Mouse (Mus musculus) WW6 (cell line): ENCODE data around the gene Zfhx2.

Experiments used
- DNase-seq: peaks from one replicate; pipeline ENCODE4 v3.0.0-alpha.2; 2013; ENCODE audit warnings: low read depth, low spot score

The Zfhx2 gene

GRCm38 (mm10) chr14:55105836-55106809 is 14.0 kb upstream of the Zfhx2 start, which contains the start of gene Ap1g2:
Gene Ap1g2 (minus strand): TSS chr14:55106593.
- DNase-seq = no peak

DNA sequence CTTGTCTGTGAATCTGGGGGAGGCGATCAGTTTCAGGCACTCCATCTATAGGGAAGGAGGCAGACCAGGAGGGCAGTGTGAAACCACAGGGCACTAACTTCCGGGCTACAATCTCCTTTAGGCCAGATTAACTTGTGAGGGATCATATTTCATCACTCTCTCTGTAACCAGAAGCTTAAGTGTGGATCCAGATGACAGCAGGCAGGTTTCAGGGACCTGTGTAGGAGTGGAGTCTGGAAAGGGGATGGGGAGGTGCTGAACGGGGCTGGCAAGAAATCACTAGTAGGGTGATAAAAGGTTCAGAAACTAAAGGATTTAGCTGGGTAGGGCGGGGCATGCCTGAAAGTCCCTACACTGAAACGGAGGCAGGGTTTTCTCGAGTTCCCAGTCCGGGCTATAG is 13.3 kb upstream of the Zfhx2 start:
- DNase-seq = no peak

- DNase-seq = no peak
Observed at GRCm38 (mm10) chr14:55104365-55104764, 12.2 kb upstream of the Zfhx2 start.

DNA sequence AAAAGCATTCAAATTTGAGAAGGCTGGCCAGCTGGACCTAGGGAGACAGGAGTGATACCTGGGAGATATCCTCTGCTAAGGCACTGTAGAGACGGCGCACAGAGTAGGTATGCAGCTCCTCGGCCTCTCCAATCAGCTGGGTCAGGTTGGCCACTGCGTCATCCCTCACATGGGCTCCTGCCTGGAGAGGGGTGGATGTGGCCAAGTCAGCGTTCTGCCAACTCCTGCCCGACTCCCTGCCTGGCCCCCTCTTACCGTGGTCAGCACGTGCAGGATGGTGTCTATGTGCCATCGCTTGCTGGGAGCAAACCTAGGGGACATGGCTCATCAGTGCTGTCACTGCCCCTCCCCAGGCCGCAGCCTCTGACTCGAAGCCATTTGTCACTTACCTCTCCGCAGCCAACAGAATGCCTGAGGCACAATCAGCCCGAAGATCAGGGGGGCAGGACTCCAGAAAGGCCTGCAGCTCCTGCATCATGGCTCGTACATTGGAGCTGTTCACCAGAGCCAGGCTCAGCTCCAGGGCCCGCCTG is 10.2 kb upstream of the Zfhx2 start:
- no peak for DNase-seq

- DNase-seq = no peak
Observed at GRCm38 (mm10) chr14:55101592-55101991, 9.5 kb upstream of the Zfhx2 start.

DNA sequence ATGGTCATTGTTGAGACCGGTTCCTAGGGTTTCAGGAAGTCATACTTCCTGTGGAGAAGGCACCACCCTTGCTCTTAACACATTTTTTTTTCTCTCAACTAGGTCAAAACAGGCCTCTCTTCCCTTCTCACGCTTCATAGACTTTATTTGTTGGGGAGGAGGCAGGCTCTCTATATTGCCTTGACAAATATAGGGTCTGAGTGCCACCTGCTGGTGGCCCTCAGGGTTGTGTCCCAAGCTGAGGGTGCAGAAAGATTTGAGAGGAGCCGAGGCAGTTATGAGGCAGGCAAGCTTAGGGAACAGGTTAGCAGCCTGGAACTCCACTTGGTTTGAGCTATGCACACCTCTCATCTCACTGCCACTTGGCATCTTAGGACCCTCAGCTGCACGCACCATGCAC is 5.9 kb upstream of the Zfhx2 start:
- no peak for DNase-seq

DNA sequence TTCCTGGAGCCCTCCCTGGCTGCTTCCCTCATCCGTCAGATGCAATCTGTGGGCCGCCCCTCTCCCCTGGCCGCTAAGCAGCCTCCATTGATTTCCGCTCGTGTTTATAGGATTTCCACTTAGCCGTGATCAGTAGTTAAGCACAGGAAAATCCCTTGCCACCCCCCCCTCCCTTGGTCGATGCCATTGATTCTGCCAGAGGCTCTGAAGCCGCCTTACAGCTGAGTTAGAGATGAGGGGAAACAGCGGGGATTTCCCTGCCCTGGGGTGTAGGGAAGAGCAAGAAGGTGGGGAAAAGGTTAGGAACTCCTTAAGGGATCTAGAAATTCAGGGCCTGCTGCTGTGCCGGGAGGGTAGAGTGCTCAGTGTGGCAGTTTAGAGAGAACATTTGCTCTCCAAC is 5.5 kb upstream of the Zfhx2 start:
- no peak for DNase-seq

GRCm38 (mm10) chr14:55096573-55097087 is 4.5 kb upstream of the Zfhx2 start:
- DNase-seq = no peak

DNA sequence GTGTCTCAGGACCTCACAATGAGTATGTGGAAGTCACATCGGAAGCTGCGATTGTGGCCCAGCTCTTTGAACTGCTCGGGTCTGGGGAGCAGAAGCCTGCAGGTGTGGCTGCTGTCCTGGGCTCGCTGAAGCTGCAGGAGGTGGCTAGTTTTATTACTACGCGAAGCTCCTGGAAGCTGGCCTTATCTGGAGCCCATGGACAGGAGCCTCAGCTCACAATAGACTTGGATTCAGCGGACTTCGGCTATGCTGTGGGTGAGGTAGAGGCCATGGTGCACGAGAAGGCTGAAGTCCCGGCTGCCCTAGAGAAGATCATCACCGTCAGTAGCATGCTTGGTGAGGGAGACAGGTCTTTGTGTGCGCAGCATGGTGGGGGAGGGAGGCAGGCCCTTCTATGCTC is 3.5 kb upstream of the Zfhx2 start:
- no peak for DNase-seq

DNA sequence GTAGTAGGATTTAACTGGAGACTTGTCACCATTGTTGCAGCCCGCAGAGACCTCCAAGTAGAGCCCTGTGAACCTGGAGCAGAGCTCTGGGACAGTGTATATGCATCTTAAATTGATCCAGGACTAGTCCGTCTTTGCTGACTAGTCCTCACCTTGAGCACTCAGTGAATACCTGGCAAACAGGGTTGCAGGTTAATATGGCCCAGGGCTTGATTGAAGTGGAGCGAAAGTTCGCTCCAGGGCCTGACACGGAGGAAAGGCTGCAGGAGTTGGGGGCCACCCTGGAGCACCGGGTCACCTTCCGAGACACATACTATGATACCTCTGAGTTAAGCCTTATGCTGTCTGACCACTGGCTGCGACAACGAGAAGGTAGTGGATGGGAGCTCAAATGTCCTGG is 3.1 kb upstream of the Zfhx2 start:
- DNase-seq = no peak

DNA sequence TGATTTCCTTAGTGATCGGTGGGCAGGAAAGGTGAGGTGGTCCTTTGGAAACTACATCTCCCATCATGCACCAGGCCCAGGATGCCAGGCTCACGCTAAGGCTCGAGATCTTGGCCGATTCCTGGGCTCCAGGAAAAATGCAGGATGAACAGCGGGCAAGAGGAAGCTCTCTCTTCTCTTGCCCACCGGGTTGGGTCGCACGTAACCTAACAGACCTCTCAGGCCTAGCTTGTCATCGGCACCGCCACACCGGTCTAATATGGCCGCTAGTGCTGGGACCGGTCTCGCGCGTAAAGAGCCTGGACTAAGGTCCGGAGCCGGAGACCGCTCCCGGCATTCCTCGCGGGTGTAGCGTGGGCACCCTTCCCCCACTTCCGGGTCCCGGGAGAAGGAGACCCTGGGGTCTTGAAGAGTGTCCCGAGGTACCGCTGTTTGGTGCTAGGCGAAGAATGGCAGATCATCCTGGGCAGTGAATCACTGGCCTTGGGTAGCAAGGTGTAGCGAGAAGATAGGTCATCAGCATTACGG is 2.6 kb upstream of the Zfhx2 start, which contains the start of gene Thtpa:
Gene Thtpa (plus strand): TSS at position 81 of the 528 bp plus-strand sequence.
- DNase-seq = no peak

GRCm38 (mm10) chr14:55093927-55094326 is 1.8 kb upstream of the Zfhx2 start:
- DNase-seq = no peak

GRCm38 (mm10) chr14:55091209-55091865 is 787 bp downstream of the Zfhx2 start:
- no peak for DNase-seq

- no peak for DNase-seq
Observed at GRCm38 (mm10) chr14:55089199-55089947, 2.8 kb downstream of the Zfhx2 start.

DNA sequence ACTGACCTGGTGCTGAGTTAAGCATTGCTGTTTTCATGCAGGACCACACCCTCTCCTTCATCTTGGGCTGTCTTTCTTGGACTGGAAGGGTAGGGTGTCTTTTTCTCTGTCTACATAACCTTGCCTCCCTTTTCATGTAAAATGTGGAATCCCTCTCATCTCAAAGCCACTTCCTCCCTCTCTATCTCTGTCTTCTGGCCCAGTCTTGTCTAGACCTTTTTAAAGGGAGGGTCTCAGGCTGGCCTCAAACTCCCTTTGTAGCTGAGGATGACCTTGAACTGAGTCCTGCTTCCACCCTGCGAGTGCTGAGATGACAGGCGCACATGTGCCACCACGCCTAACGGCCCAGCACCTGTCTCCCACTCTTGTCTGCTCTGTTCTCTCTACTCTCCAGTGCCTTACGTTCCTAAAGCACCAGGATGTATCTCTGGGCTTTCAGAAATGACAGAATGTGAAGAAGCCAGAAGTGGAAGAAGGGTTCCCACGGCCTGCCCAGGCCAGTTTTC is 6.1 kb downstream of the Zfhx2 start:
- DNase-seq = peak; percentile 68

- DNase-seq = no peak
Observed at GRCm38 (mm10) chr14:55085324-55086008, 6.7 kb downstream of the Zfhx2 start.

DNA sequence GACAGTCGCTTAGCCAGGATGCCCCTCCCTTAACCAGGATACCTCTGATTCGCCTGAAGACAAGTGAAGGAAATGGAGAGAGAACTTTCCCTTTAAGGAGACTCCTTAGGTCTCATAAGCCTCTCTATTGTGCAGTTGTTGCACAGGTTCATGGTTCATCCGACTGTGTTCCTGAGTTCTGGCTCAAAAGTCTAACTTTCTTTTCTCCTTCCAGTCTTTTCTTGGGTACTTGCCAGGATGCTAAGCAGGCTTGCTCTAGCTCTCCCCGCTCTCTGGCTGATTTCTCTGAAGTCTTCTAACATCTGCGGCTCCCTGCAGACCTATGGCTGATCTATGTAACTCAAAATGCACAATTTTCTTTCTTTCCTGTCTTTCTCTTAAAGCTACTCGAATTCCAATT is 8.6 kb downstream of the Zfhx2 start:
- no peak for DNase-seq

DNA sequence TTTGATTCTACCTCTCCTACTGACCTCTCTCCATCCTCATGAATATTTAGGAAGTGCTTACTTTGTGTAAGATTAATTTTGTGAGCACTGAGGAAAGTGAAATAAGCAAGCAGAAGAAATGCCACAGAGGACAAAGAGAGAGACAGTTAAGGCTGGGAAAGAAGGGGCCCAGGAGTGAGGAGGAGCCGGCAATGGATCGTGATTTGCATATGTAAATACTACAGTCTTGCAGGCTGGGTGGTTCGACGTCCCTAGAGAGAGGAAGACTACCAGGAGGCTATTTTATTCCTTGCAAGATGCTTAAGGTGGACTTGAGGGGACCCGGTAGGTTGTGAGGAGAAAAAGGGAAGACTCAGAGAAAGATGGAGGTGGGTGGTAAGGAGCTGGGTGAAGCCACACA is 11.0 kb downstream of the Zfhx2 start:
- no peak for DNase-seq

GRCm38 (mm10) chr14:55079214-55079970 is 12.7 kb downstream of the Zfhx2 start:
- DNase-seq = peak; percentile 75
